Mouse (Mus musculus) liver, embryonic 14.5 days (tissue): ENCODE results near the gene Pphln1.
A peak's percentile ranks its signal among the peaks of the same experiment; 100 is the strongest.

Experiments used
- CTCF ChIP-seq: IDR thresholded peaks from 2 replicates; pipeline ENCODE4 v1.5.1; 2016; ENCODE audit warnings: antibody characterized with exemption, low read depth, control low read depth
- EP300 ChIP-seq: IDR thresholded peaks from 2 replicates; pipeline ENCODE4 v1.6.1; 2016; ENCODE audit warnings: antibody characterized with exemption, low read depth

GRCm38 (mm10) chr15:93442271-93442670, 44.1 kb downstream of the Pphln1 start:
- TF ChIP-seq CTCF (peak; percentile 43), EP300 (no peak)
